Comparison of ENCODE assay signal across 8 mouse cellular contexts in the genomic region with DNA sequence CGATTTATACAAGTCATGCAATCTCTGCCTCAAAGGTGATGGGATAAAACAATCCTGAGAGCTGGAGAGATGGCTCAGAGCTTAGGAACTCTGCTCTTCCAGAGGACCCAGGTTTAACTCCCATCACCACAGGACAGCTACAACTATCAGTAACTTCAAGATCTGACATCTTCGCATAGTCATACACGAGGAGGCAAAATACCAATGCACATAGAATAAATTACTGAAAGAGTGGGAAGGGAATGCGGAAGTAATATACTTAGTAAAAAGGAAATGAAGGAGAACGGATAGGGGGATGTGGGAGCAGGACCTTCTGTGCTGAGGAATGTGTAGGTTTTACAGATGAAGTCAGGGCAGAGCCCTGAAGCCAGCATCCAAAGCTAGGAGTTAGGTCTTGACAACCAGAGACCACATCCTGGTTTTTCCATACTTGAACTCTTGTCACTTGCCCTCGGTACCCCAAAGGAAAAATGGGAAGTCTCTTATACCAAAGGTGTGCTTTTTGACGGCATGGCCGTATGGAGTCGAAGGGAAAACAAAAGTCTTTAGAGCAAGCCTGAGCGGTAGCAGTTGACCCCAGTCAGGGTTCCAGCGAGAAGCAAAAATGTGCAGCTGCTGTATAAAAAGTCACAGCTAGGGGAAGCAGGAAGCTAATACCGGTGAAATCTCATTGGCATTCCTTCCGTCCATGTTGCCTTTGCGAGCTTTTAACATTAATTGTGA. TPM values are rescaled to one million over a fixed set of nuclear protein-coding genes. Genes with fewer than 3 reads are reported as not detected.
DNase-seq lines count a peak whose midpoint lies in the region; ATAC-seq and TF ChIP-seq lines count a peak whose summit lies in the region.

No protein-coding gene starts in this region.

- 5% methylated on average over 14 of the region's 14 CpGs for WGBS in kidney, adult 2 months
- WGBS in hindbrain, embryonic 13.5 days = 66% methylated on average over 14 of the region's 14 CpGs
- 62% methylated on average over 14 of the region's 14 CpGs for WGBS in midbrain, embryonic 15.5 days

- no peak for TF ChIP-seq CTCF in kidney, adult 2 months (conservative IDR thresholded peaks at IDR 0.05; ENCODE audit: insufficient read depth, insufficient read length, low read depth, low read length)

- H3K27me3 ChIP-seq in kidney, adult 2 months (replicated peaks; ENCODE audit: control insufficient read depth, insufficient read depth, low read length) = no peaks in the 10 kb centered on the region
- H3K27me3 ChIP-seq in hindbrain, embryonic 13.5 days = 0 out of 2 replicates have a peak, but pooled peaks cover 4% of the 10 kb centered on the region
- H3K27me3 ChIP-seq in midbrain, embryonic 15.5 days (replicated peaks) = peaks cover 3% of the 10 kb centered on the region; the same call in 1 of the 2 replicates

- peak overlapping the region; percentile 86 for H3K27ac ChIP-seq in kidney, adult 2 months (ENCODE audit: insufficient read depth, low read depth, low read length)
- peak overlapping the region; percentile 92 for H3K27ac ChIP-seq in hindbrain, embryonic 13.5 days
- H3K27ac ChIP-seq in midbrain, embryonic 15.5 days = peak overlapping the region; percentile 95

- no peak for DNase-seq in kidney, adult 2 months
- no peak for DNase-seq in kidney, adult 11 months
- peak; percentile 19 for DNase-seq in MN1 (ENCODE audit: low spot score)
- no peak for DNase-seq in urinary bladder, postnatal 36 days (ENCODE audit: low spot score in 2 of 2)
- DNase-seq in cerebellum, adult 18-20 months = no peak

- H3K4me1 ChIP-seq in kidney, adult 2 months (ENCODE audit: control insufficient read depth, insufficient read depth, low read length) = peaks cover 31% of the 10 kb centered on the region
- peaks cover 27% of the 10 kb centered on the region for H3K4me1 ChIP-seq in hindbrain, embryonic 13.5 days (replicated peaks)
- peaks cover 24% of the 10 kb centered on the region for H3K4me1 ChIP-seq in midbrain, embryonic 15.5 days

- peak overlapping the region; percentile 77 for H3K9ac ChIP-seq in hindbrain, embryonic 13.5 days
- H3K9ac ChIP-seq in midbrain, embryonic 15.5 days = peak overlapping the region; percentile 75

- peak overlapping the region; percentile 84 for H3K4me2 ChIP-seq in hindbrain, embryonic 13.5 days
- H3K4me2 ChIP-seq in midbrain, embryonic 15.5 days = peak overlapping the region; percentile 59

- peaks cover 3% of the 10 kb centered on the region; the same call in 1 of the 2 replicates for H3K36me3 ChIP-seq in kidney, adult 2 months (ENCODE audit: control insufficient read depth, insufficient read depth, low read length)
- peaks cover 36% of the 10 kb centered on the region for H3K36me3 ChIP-seq in hindbrain, embryonic 13.5 days
- peaks cover 26% of the 10 kb centered on the region for H3K36me3 ChIP-seq in midbrain, embryonic 15.5 days (replicated peaks)

- TF ChIP-seq POLR2A in kidney, adult 2 months (IDR thresholded peaks at IDR 0.05; ENCODE audit: low read depth, low read length) = no peak

- H3K4me3 ChIP-seq in kidney, adult 2 months (ENCODE audit: insufficient read depth, low read depth, low read length) = peak overlapping the region; percentile 50
- H3K4me3 ChIP-seq in hindbrain, embryonic 13.5 days = peak overlapping the region; percentile 55
- peak overlapping the region; percentile 74 for H3K4me3 ChIP-seq in midbrain, embryonic 15.5 days

- 0 out of 2 replicates have a peak, but pooled peaks have one; percentile 1 for ATAC-seq in hindbrain, embryonic 13.5 days (ENCODE audit: low FRiP score)
- ATAC-seq in midbrain, embryonic 15.5 days (replicated peaks) = peak; percentile 22; the same call in 1 of the 2 replicates
- ATAC-seq in megakaryocyte progenitor cell, adult 5-6 weeks (replicated peaks; ENCODE audit: poor library complexity) = no peak

- H3K9me3 ChIP-seq in hindbrain, embryonic 13.5 days = no peaks in the 10 kb centered on the region
- no peaks in the 10 kb centered on the region for H3K9me3 ChIP-seq in midbrain, embryonic 15.5 days

RNA-seq across cellular contexts. Expression of a gene that starts 7.4 kb away (rescaled TPM):
- polyA plus RNA-seq in kidney, adult 2 months (2012; rRNA removed) = 632 and 646 TPM in 2 replicates
- polyA plus RNA-seq in hindbrain, embryonic 13.5 days (2015; fragmentation: Nextera tagmentation; extraction: Ambion mirVana) = 363 and 382 TPM in 2 replicates
- 309 and 330 TPM in 2 replicates for polyA plus RNA-seq in midbrain, embryonic 15.5 days (2015; fragmentation: Nextera tagmentation; extraction: Ambion mirVana)
- 244 and 269 TPM in 2 replicates for total RNA-seq in megakaryocyte progenitor cell, adult 5-6 weeks (2015)
- total RNA-seq in megakaryocyte progenitor cell, adult 5-6 weeks (2017) = 136 and 168 TPM in 2 replicates

RNA-seq across cellular contexts. Expression of a gene that starts 8.0 kb away (rescaled TPM):
- polyA plus RNA-seq in kidney, adult 2 months (2012; rRNA removed) = 316 and 376 TPM in 2 replicates
- 348 and 365 TPM in 2 replicates for polyA plus RNA-seq in hindbrain, embryonic 13.5 days (2015; fragmentation: Nextera tagmentation; extraction: Ambion mirVana)
- 322 and 335 TPM in 2 replicates for polyA plus RNA-seq in midbrain, embryonic 15.5 days (2015; fragmentation: Nextera tagmentation; extraction: Ambion mirVana)
- total RNA-seq in megakaryocyte progenitor cell, adult 5-6 weeks (2015) = 155 and 168 TPM in 2 replicates
- 94.0 and 121 TPM in 2 replicates for total RNA-seq in megakaryocyte progenitor cell, adult 5-6 weeks (2017)

RNA-seq across cellular contexts. Expression of a gene that starts 8.0 kb away (rescaled TPM):
- polyA plus RNA-seq in kidney, adult 2 months (2012; rRNA removed) = 0.45 and 0.52 TPM in 2 replicates
- 1.9 and 2.3 TPM in 2 replicates for polyA plus RNA-seq in hindbrain, embryonic 13.5 days (2015; fragmentation: Nextera tagmentation; extraction: Ambion mirVana)
- 1.2 and 1.5 TPM in 2 replicates for polyA plus RNA-seq in midbrain, embryonic 15.5 days (2015; fragmentation: Nextera tagmentation; extraction: Ambion mirVana)
- 2.0 and 3.5 TPM in 2 replicates for total RNA-seq in megakaryocyte progenitor cell, adult 5-6 weeks (2015)
- 5.2 and 7.4 TPM in 2 replicates for total RNA-seq in megakaryocyte progenitor cell, adult 5-6 weeks (2017)

RNA-seq across cellular contexts. Expression of a gene that starts 8.0 kb away (rescaled TPM):
- 200 and 242 TPM in 2 replicates for polyA plus RNA-seq in kidney, adult 2 months (2012; rRNA removed)
- polyA plus RNA-seq in hindbrain, embryonic 13.5 days (2015; fragmentation: Nextera tagmentation; extraction: Ambion mirVana) = 29.3 and 30.2 TPM in 2 replicates
- 25.4 and 27.2 TPM in 2 replicates for polyA plus RNA-seq in midbrain, embryonic 15.5 days (2015; fragmentation: Nextera tagmentation; extraction: Ambion mirVana)
- total RNA-seq in megakaryocyte progenitor cell, adult 5-6 weeks (2015) = 39.9 and 43.8 TPM in 2 replicates
- 37.1 and 37.3 TPM in 2 replicates for total RNA-seq in megakaryocyte progenitor cell, adult 5-6 weeks (2017)

RNA-seq across cellular contexts. Expression of a gene that starts 33.3 kb away (rescaled TPM):
- 60.9 and 74.8 TPM in 2 replicates for polyA plus RNA-seq in kidney, adult 2 months (2012; rRNA removed)
- 2.1 and 2.6 TPM in 2 replicates for polyA plus RNA-seq in hindbrain, embryonic 13.5 days (2015; fragmentation: Nextera tagmentation; extraction: Ambion mirVana)
- 1.7 and 2.0 TPM in 2 replicates for polyA plus RNA-seq in midbrain, embryonic 15.5 days (2015; fragmentation: Nextera tagmentation; extraction: Ambion mirVana)
- total RNA-seq in megakaryocyte progenitor cell, adult 5-6 weeks (2015) = 1.7 TPM in 1 of 2 replicates, not detected in the other
- total RNA-seq in megakaryocyte progenitor cell, adult 5-6 weeks (2017) = 0.03 TPM in 1 of 2 replicates, not detected in the other
